Mouse (Mus musculus) gastrocnemius, adult 8-10 months (tissue): ENCODE results near the gene Sult6b1. TPM values are rescaled to one million over a fixed set of nuclear protein-coding genes. Genes with fewer than 3 reads are reported as not detected.

Experiments used
- DNase-seq, 2 experiments: peaks; one replicate each; pipeline ENCODE4 v3.0.0; 2022; ENCODE audit warnings: low spot score in 2 of 2
- total RNA-seq, 4 experiments: library from RNA; stranded (reverse); gene quantifications; 2 replicates each; pipeline ENCODE4 v1.2.4; 2022

Gene Sult6b1
- total RNA-seq, 4 experiments from 2014 or later, result not detected

DNA sequence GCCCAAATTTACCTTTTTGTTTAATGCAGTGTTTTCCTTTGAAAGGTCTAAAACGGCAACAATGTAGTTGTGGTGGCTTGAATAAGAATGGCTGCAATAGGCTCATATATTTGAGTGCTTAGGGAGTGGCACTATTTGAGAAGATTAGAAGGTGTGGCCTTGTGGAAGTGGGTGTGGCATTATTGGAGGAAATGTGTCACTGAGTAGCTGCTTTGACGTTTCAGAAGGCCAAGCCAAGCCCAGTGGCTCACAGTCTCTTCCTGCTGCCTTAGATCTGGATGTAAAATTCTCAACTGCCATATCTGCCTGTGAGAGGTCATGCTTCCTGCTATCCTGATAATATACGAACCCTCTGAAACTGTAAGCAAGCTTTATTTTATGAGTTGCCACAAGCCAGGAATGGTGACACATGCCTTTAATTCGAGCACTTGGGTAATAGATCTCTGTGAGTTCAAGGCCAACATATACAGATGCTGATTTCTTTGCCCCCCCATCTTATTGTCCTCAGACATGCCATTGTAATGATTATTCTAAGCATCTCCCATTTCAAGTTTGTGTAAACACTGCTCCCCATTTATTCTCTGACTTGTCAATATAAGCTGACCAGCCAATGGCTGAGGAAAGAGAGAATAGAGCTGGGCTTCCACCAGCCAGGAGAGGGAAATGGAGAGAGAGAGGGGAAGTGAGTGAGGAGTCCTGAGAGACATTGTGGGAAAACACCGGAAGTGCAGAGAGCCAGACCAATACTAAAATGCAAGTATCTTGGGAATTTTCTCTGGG is 21.3 kb downstream of the Sult6b1 start:
- no peak for DNase-seq

DNA sequence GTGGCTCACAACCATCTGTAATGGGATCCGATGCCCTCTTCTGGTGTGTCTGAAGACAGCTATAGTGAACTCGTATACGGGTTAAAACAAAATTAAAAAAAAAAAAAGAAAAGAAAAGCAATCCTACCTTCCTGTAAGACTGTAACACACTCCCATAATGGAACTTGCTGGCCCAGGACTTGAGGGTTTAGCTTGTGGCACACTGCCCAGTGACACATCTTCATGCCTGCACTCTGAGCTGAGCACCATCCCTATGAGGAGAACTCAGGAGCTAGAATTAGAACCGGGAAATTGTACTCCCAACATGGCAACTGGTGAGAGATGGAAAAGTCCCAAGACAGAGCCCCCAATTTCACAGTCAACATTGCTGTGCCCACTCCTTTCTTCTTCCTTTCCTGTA is 23.5 kb downstream of the Sult6b1 start:
- DNase-seq, result no peak

DNA sequence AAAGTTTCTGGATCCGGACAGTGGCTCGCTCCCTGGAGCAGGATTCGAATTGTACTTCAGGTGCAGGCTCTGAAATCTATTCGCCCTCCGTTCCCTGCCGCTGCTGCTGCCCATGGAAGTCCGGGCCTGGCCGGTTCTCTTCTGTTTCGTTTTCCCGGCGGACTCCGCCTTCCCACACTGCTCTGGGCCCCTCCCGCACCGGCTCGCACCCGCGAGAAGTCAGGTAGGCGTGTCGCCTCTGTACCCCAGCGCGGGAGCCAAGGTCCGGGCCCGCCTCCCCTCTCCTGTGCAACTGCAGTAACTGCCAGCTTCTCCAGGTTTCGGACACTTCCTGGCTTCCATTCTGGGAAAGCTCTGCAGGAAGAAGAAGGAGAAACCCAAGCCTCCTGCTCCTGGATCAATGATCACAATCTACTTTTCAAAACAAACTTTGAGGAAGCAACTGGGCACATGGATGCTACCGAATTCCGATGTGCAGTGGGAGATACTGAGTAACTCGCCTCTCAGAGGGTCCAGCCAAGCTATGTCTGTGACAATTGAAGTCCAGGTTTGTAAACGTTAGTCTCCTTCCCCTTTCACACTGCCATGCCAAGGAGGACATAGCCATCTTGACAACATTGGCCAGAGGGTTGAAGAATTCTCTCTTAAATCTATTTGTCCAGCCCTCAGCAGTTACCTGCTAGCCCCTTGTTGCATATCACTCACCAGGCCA is 24.2 kb downstream of the Sult6b1 start, which contains the start of gene Eif2ak2:
Eif2ak2 (minus strand) TSS at position 173 of the 712 bp plus-strand sequence.
- peak; percentile 68 to 70 for DNase-seq

DNA sequence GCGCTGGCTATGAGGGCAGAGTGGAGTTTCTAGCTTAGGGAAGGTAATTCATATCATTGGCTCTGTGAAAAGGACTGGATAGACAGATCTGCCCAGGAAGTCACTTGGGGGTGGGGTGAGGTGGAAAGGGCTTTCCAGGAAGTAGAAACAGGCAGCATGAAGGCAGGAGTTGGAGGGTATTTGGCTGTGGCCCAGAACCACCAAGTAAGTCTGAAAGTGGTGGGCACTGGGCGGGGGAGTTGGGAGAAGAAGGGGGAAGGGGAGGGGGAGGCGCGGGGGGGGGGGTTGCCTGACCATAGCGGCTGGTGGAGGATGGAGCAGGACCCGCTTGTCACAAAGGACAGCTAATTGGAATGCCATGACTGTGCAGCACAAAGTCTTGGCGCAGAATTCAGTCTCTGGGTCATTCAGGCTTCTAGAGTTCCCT is 24.9 kb downstream of the Sult6b1 start:
- no peak for DNase-seq

DNA sequence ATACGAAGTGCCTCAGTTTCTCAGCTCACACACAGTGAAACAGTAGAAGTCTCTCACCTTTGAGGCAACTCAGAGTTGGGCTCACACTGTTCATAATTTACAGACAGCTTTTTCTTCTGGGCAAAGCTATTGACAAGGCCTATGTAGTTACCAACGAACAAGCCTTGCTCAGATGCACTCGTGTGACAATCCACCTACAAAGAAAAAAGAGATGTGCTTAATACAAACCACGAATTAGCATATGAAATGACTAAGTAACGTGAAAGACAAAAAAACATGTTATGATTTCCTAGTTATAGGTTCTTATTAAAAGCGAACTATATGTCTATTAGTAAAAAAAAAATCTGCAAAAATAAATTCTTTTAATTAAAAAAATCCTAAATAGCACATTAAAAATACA is 32.9 kb downstream of the Sult6b1 start:
- DNase-seq, result no peak

DNA sequence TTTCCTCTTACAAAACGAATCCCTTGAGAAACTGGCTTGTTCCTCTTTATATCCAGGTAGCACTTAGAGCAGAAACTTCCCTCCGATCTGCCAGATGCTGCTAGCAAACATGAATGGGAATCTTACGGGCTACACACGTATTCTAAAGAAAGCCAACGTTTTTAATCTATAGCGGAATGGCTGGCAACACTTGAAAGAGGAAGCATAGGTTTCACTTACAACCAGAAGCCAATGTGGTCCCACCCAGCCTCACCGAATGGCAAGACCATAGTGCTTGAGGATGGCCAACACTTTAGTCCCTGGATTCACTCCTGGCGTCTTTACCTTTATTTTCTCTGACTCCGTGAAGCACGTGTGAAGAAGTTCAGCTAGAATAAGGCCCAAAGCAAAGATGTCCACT is 50.5 kb downstream of the Sult6b1 start:
- DNase-seq, result no peak

DNA sequence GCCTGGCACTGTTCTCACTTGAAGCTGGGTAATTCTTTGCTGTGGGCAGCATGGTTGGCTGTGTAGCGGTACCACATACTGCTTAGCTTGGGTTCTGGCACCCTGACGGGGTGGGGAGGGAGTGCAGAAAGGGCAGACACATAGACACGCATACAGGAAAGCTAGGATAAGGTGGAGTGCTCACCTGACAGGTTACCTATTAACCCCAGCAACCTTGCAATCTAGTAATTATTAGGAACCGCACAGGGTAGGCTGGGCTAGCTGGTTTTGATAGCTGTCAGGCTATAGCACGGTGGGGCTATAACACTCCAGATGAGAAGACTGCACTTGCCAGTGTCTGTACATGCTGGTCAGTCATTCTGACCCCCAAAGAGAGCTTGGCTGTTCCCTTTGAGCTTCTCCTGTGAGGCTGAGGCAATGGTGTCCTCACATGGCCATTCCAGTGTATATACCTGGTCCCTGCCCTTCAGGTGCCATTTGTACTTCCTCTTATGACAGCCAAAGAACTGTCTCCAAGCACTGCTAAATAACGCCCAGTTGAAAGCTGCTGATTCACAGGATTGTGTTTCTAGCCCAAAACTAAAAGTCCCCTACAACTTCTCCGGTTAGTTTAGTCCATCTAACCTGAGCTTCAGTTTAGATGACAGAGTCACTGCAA is 64.4 kb downstream of the Sult6b1 start:
- DNase-seq, result no peak

DNA sequence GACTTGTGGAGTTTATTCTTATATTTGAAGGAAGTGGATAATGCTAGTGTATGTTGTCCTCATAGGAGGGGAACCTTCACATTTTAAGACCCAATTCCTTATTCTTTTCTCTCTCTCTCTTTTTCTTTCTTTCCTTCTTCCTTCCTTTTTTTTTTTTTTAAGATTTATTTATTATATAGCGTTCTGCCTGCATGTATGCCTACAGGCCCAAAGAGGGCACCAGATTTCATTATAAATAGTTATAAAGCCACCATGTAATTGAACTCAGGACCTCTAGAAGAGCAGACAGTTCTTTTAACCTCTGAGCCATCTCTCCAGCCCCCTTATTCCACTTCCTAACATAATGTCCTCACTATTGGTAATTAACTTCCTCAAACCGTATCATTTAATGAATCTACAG is 70.7 kb downstream of the Sult6b1 start:
- DNase-seq, result no peak

DNA sequence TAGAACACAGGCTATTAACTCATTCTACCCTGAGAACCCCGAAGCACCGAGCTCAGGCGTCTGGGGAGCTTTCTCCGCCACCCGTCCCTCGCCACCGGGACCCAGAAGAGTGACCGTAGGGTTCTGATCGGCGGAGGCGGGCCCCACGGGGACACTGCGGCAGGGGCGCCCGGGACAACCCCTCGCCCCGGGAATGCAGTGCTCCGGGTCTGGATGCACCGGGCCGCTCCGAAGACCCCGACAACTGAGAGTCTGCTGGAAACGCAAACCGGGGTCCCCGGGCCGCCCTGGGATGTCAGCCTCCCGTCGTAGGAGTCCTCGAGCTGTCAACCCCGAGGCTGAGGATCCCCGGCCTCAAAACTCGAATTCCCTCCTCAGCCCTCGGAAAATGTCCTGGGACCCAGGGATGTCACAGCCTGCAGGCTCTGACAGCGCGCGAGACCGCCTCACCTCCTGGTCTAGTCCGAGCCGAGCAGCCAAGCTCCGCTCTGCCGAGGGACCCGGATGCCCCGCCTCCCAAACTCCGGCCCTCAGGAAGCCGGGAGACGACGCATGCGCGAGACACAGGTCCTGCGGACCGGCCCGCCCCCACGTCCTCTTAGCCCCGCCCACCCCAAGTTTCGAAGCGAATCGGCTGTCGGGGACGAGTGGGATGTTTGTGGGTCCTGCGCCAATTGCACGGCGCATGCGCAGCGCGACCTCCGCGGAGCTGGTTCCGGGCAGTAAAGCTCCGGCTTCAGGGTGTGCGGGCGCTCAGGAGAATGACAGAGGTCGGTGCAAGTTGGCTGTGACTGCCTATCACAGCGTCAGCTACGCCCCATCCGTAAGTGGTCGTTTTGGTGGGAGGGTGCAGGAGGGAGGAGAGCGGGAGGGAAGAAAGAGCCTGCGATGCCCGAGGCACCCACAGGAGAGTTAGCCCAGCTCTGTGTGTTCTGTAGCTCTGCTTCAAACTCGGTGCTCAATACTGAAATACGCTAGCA is 71.6 kb downstream of the Sult6b1 start, which contains the start of the genes Heatr5b and Gpatch11:
Heatr5b (minus strand) TSS at position 509 of the 980 bp plus-strand sequence.
Gpatch11 (plus strand) TSS at position 712 of the 980 bp plus-strand sequence.
- DNase-seq, result peak; percentile 94 to 97

Other genes starting within 250 kb of the Sult6b1 start
- 1 to 10 TPM; 5.2 to 6.1 (median 5.3) TPM for gene Strn, start 169.8 kb downstream of the Sult6b1 start, total RNA-seq
- gene Heatr5b, start 71.6 kb downstream of the Sult6b1 start, total RNA-seq, result 1 to 10 TPM; 6.4 to 9.1 (median 8.1) TPM
- gene Gpatch11, start 71.4 kb downstream of the Sult6b1 start, total RNA-seq, result 10 to 100 TPM; 15.9 to 27.9 (median 23.1) TPM
- gene Eif2ak2, start 24.4 kb downstream of the Sult6b1 start, total RNA-seq, result 1 to 10 TPM; 2.7 to 3.8 (median 3.3) TPM
- 10 to 100 TPM; 34.6 to 42.7 (median 37.3) TPM for gene Cebpzos, start 9.5 kb upstream of the Sult6b1 start, total RNA-seq
- 10 to 100 TPM; 22.7 to 28.6 (median 24.2) TPM for gene Cebpz, start 30.1 kb upstream of the Sult6b1 start, total RNA-seq
- gene Ndufaf7, start 30.1 kb upstream of the Sult6b1 start, total RNA-seq, result 10 to 100 TPM; 25.6 to 32.1 (median 28.7) TPM
- gene Prkd3, start 113.8 kb upstream of the Sult6b1 start, total RNA-seq, result 10 to 100 TPM in 1 of 4 experiments, 1 to 10 TPM in 3; 7.8 to 11.2 (median 9.0) TPM
- 1 to 10 TPM; 1.1 to 2.8 (median 1.7) TPM for gene Qpct, start 144.9 kb upstream of the Sult6b1 start, total RNA-seq